Mouse (Mus musculus) right cerebral cortex, adult 2 months (tissue): Measurements from ENCODE around the gene Asns.
A peak's percentile ranks its signal among the peaks of the same experiment; 100 is the strongest.
"Not testable (repeated sequence)": the region's sequence is repeated elsewhere in the genome, so short reads cannot be mapped to it uniquely, and the experiment has no call there.

ENCODE experiments used
- DNase-seq, 2 experiments: peaks; one replicate each; pipeline ENCODE4 v3.0.0; 2021 to 2022; ENCODE audit warnings: low spot score in 2 of 2

Gene Asns

GRCm38 (mm10) chr6:7676194-7676901 lies 16.7 kb downstream of the Asns start:
- DNase-seq: no peak

- DNase-seq: no peak
Measured at GRCm38 (mm10) chr6:7672438-7673253, 20.4 kb downstream of the Asns start.

GRCm38 (mm10) chr6:7671429-7671828 lies 21.6 kb downstream of the Asns start:
- DNase-seq: no peak

GRCm38 (mm10) chr6:7670588-7670987 lies 22.5 kb downstream of the Asns start:
- DNase-seq: peak in 1 of 2 experiments; percentile 24

GRCm38 (mm10) chr6:7669721-7670120 lies 23.3 kb downstream of the Asns start:
- DNase-seq: no peak

- DNase-seq: no peak
Measured at GRCm38 (mm10) chr6:7668332-7668731, 24.7 kb downstream of the Asns start.

- not testable (repeated sequence) for DNase-seq
Measured at GRCm38 (mm10) chr6:7665902-7666301, 27.2 kb downstream of the Asns start.

- no peak for DNase-seq
Measured at GRCm38 (mm10) chr6:7661455-7661854, 31.6 kb downstream of the Asns start.

- DNase-seq: no peak
Measured at GRCm38 (mm10) chr6:7660377-7661080, 32.5 kb downstream of the Asns start.

GRCm38 (mm10) chr6:7656601-7657000 lies 36.5 kb downstream of the Asns start:
- DNase-seq: no peak

- DNase-seq: no peak
Measured at GRCm38 (mm10) chr6:7648458-7648857, 44.6 kb downstream of the Asns start.
